ENCODE assay signal across 8 mouse cellular contexts in the genomic region with DNA sequence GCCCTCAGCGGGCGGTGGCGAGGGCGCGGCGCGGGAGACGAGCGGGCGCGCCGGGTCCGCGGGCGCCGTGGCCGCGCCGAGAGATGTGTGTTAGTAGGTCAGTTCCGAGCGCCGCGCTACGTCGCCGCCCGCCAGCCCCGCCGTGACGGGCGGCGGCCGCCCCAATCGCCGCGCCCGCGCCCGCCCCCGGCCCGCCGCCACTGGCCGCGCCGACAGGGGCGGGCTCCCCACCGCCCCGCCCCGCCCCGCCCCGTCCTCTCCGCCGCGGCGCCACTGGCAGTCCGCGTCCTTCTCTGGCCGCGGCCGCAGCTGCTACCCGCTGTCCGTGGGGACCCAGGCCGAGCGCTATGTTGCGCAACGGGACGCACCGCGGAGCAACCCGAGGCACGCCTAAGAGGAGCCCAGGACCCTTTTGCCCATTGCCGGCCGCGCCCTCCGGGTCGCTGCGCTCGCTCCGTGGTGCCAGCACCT. TPM values are rescaled to one million over a fixed set of nuclear protein-coding genes. Genes with fewer than 3 reads are reported as not detected.
DNase-seq lines count a peak whose midpoint lies in the region; ATAC-seq and TF ChIP-seq lines count a peak whose summit lies in the region.

Gene Nfil3 (minus strand): TSS at position 123 of the 471 bp plus-strand sequence.

- peak within 1 kb of the TSS; percentile 63 for H3K4me2 ChIP-seq in CH12.LX (ENCODE audit: insufficient read depth, low read depth, poor library complexity, severe bottlenecking)
- H3K4me2 ChIP-seq in lung, embryonic 16.5 days (ENCODE audit: low read depth, low read length): peak within 1 kb of the TSS; percentile 100

- no peak for TF ChIP-seq RAD21 in CH12.LX (IDR thresholded peaks at IDR 0.05; ENCODE audit: low read depth, low read length)

- WGBS in lung, embryonic 16.5 days: under 1% methylated on average over 32 of the region's 79 CpGs

- dilution Hi-C loops in CH12.LX (cut with MboI; ENCODE audit: extremely low pct_ligation_motif_present, extremely low pct_unique_long_range_greater_than_20kb, low sequenced_read_pairs): no loop called here

- no peak for TF ChIP-seq EP300 in CH12.LX (IDR thresholded peaks at IDR 0.05; ENCODE audit: low read length)

- peak within 1 kb of the TSS; percentile 90 for H3K27ac ChIP-seq in CH12.LX (ENCODE audit: insufficient read depth, low read depth)
- peak within 1 kb of the TSS; percentile 91 for H3K27ac ChIP-seq in lung, embryonic 16.5 days (ENCODE audit: low read length)

- H3K4me3 ChIP-seq in CH12.LX (replicated peaks in 1 of 3; ENCODE audit: low read depth in 2 of 3, low read length in 2 of 3, poor library complexity in 1 of 3): peak within 1 kb of the TSS; percentile 66 to 86 (median 79)
- H3K4me3 ChIP-seq in lung, embryonic 16.5 days (ENCODE audit: low read length): peak within 1 kb of the TSS; percentile 86

- H3K79me2 ChIP-seq in CH12.LX (replicated peaks; ENCODE audit: control insufficient read depth, extremely low read depth, insufficient read depth, poor library complexity, severe bottlenecking): peaks cover 42% of the 10 kb centered on the region

- peak; percentile 87 for TF ChIP-seq POLR2A in CH12.LX (IDR thresholded peaks at IDR 0.05; ENCODE audit: low read depth, low read length)

- DNase-seq in CH12.LX (ENCODE audit: extremely low read depth): peak; percentile 51
- DNase-seq in adrenal gland, postnatal 25 days: peak; percentile 85
- DNase-seq in layer of hippocampus, postnatal 10 days (ENCODE audit: low spot score in 2 of 2): peak in 1 of 2 experiments; percentile 74
- peak; percentile 70 for DNase-seq in urinary bladder, postnatal 25 days (ENCODE audit: low spot score)

- H3K27me3 ChIP-seq in CH12.LX (replicated peaks): no peaks in the 10 kb centered on the region
- no peaks in the 10 kb centered on the region for H3K27me3 ChIP-seq in lung, embryonic 16.5 days (ENCODE audit: control insufficient read depth, insufficient read depth, low read depth, low read length)

- peak within 1 kb of the TSS; percentile 79 for H3K9ac ChIP-seq in CH12.LX (ENCODE audit: insufficient read depth, low read depth)
- peak within 1 kb of the TSS; percentile 88 for H3K9ac ChIP-seq in lung, embryonic 16.5 days (ENCODE audit: low read length)

- peak; percentile 51 for ATAC-seq in frontal cortex, adult (ENCODE audit: low TSS enrichment)
- ATAC-seq in hematopoietic stem cell, adult 5-6 weeks (replicated peaks in 1 of 2; ENCODE audit: insufficient read depth in 1 of 2, low FRiP score in 2 of 2, low TSS enrichment in 1 of 2, low read depth in 1 of 2, poor library complexity in 2 of 2, severe bottlenecking in 2 of 2): peak in 1 of 2 experiments; percentile 37; a peak in 2 of 4 replicates
- ATAC-seq in lung, embryonic 16.5 days (ENCODE audit: low read depth): peak; percentile 91
- peak; percentile 53 for ATAC-seq in neutrophil, adult 5-6 weeks (ENCODE audit: extremely low read depth, insufficient number of reproducible peaks, low FRiP score, poor library complexity, severe bottlenecking)

- no peak for TF ChIP-seq CTCF in CH12.LX (conservative IDR thresholded peaks at IDR 0.05 in 1 of 2, IDR thresholded peaks at IDR 0.05 in 1 of 2; ENCODE audit: low read depth in 2 of 2, low read length in 2 of 2)

- H3K9me3 ChIP-seq in CH12.LX (replicated peaks; ENCODE audit: low read length): no peaks in the 10 kb centered on the region
- no peaks in the 10 kb centered on the region for H3K9me3 ChIP-seq in lung, embryonic 16.5 days (ENCODE audit: control insufficient read depth, low read length)

- H3K36me3 ChIP-seq in CH12.LX (replicated peaks in 1 of 2; ENCODE audit: control insufficient read depth in 1 of 2, insufficient read depth in 1 of 2, low read length in 1 of 2): peaks cover 0 to 10% of the 10 kb centered on the region in 2 experiments
- no peaks in the 10 kb centered on the region for H3K36me3 ChIP-seq in lung, embryonic 16.5 days (ENCODE audit: control insufficient read depth, insufficient read depth, low read length)

- peaks cover 0 to 19% of the 10 kb centered on the region in 2 experiments; a peak in 2 of 4 replicates for H3K4me1 ChIP-seq in CH12.LX (ENCODE audit: control insufficient read depth in 1 of 2, insufficient read depth in 2 of 2)
- peaks cover 25% of the 10 kb centered on the region for H3K4me1 ChIP-seq in lung, embryonic 16.5 days (replicated peaks; ENCODE audit: control insufficient read depth, insufficient read depth, low read length)

- in situ Hi-C loops in CH12.LX (cut with MboI; ENCODE audit: low pct_ligation_motif_present, low pct_unique_long_range_greater_than_20kb, low sequenced_read_pairs): loop anchor here (10.0 to 25.0 kb wide), 2 partner anchors 726 to 1144 kb away; partner anchors contain the start of gene Gadd45g

TF ChIP-seq in CH12.LX, 34 proteins besides CTCF, POLR2A, EP300 and RAD21:
- TF ChIP-seq CHD1 (IDR thresholded peaks at IDR 0.05; ENCODE audit: low read depth, low read length): no peak
- no peak for TF ChIP-seq USF1 (IDR thresholded peaks at IDR 0.05; ENCODE audit: low read depth, low read length)
- TF ChIP-seq POLR2AphosphoS2 (IDR thresholded peaks at IDR 0.05; ENCODE audit: low read depth, low read length): 0 out of 2 replicates have a peak, but pooled peaks have one; percentile 47
- TF ChIP-seq PAX5 (IDR thresholded peaks at IDR 0.05; ENCODE audit: low read length): no peak
- peak; percentile 20; the same call in 1 of the 2 replicates for TF ChIP-seq MXI1 (IDR thresholded peaks at IDR 0.05; ENCODE audit: low read depth, low read length)
- TF ChIP-seq MAX (IDR thresholded peaks at IDR 0.05; ENCODE audit: low read length): no peak
- no peak for TF ChIP-seq CHD2 (IDR thresholded peaks at IDR 0.05; ENCODE audit: low read length)
- no peak for TF ChIP-seq ZNF384 (IDR thresholded peaks at IDR 0.05; ENCODE audit: low read depth, low read length)
- no peak for TF ChIP-seq KAT2A (IDR thresholded peaks at IDR 0.05; ENCODE audit: insufficient replicate concordance, low read length)
- no peak; the same call in 1 of the 2 replicates for TF ChIP-seq BHLHE40 (IDR thresholded peaks at IDR 0.05; ENCODE audit: low read depth, low read length)
- TF ChIP-seq ZMIZ1 (IDR thresholded peaks at IDR 0.05; ENCODE audit: low read depth, low read length): no peak; the same call in 1 of the 2 replicates
- no peak for TF ChIP-seq ELF1 (IDR thresholded peaks at IDR 0.05; ENCODE audit: low read depth, low read length)
- no peak for TF ChIP-seq ZKSCAN1 (IDR thresholded peaks at IDR 0.05; ENCODE audit: borderline replicate concordance, low read depth, low read length)
- TF ChIP-seq TBP (conservative IDR thresholded peaks at IDR 0.05; ENCODE audit: low read depth, low read length): no peak
- peak; percentile 26; the same call in 1 of the 2 replicates for TF ChIP-seq SIN3A (IDR thresholded peaks at IDR 0.05; ENCODE audit: low read length)
- TF ChIP-seq MAFK (IDR thresholded peaks at IDR 0.05; ENCODE audit: insufficient replicate concordance, low read length): no peak
- TF ChIP-seq MEF2A (IDR thresholded peaks at IDR 0.05; ENCODE audit: borderline replicate concordance, low read depth, low read length): no peak
- TF ChIP-seq USF2 (conservative IDR thresholded peaks at IDR 0.05; ENCODE audit: low read depth, low read length): no peak
- TF ChIP-seq ETS1 (conservative IDR thresholded peaks at IDR 0.05; ENCODE audit: low read depth, low read length): no peak
- no peak for TF ChIP-seq E2F4 (IDR thresholded peaks at IDR 0.05; ENCODE audit: insufficient replicate concordance, low read depth, low read length)
- no peak for TF ChIP-seq JUND (conservative IDR thresholded peaks at IDR 0.05; ENCODE audit: low read depth, low read length)
- no peak for TF ChIP-seq JUN (IDR thresholded peaks at IDR 0.05; ENCODE audit: insufficient read depth, low read depth, low read length)
- no peak; the same call in 1 of the 2 replicates for TF ChIP-seq NRF1 (IDR thresholded peaks at IDR 0.05; ENCODE audit: low read depth, low read length)
- TF ChIP-seq MYC (IDR thresholded peaks at IDR 0.05; ENCODE audit: low read depth, low read length): no peak
- TF ChIP-seq SMC3 (IDR thresholded peaks at IDR 0.05; ENCODE audit: low read depth, low read length): no peak
- peak; percentile 85 for TF ChIP-seq NELFE (IDR thresholded peaks at IDR 0.05; ENCODE audit: low read depth, low read length)
- no peak for TF ChIP-seq IRF4 (IDR thresholded peaks at IDR 0.05; ENCODE audit: low read depth, low read length)
- TF ChIP-seq MAZ (IDR thresholded peaks at IDR 0.05; ENCODE audit: low read depth, low read length): no peak
- TF ChIP-seq TCF12 (IDR thresholded peaks at IDR 0.05; ENCODE audit: low read depth, low read length): peak; percentile 84
- TF ChIP-seq RCOR1 (conservative IDR thresholded peaks at IDR 0.05; ENCODE audit: low read depth, low read length): no peak
- TF ChIP-seq HCFC1 (IDR thresholded peaks at IDR 0.05; ENCODE audit: low read depth, low read length): no peak
- TF ChIP-seq UBTF (IDR thresholded peaks at IDR 0.05; ENCODE audit: low read depth, low read length): no peak
- no peak for TF ChIP-seq GABPA (IDR thresholded peaks at IDR 0.05; ENCODE audit: insufficient replicate concordance, low read depth, low read length)
- TF ChIP-seq ZC3H11A (IDR thresholded peaks at IDR 0.05; ENCODE audit: low read depth, low read length): no peak

RNA-seq across cellular contexts. Expression of gene Nfil3, which starts in this region (rescaled TPM):
- total RNA-seq in CH12.LX (2012; rRNA removed): 24.4 and 30.0 TPM in 2 replicates
- total RNA-seq in CH12.LX (2014; rRNA removed): 23.5 and 27.8 TPM in 2 replicates
- 34.5 and 34.6 TPM in 2 replicates for polyA plus RNA-seq in CH12.LX (2012; ENCODE audit: insufficient read length, low read depth)
- total RNA-seq in adrenal gland, postnatal 25 days (2021): 11.6 and 18.4 TPM in 2 replicates
- 10.1 and 11.2 TPM in 2 replicates for total RNA-seq in hematopoietic stem cell, adult 5-6 weeks (2017)
- total RNA-seq in layer of hippocampus, postnatal 10 days (2021): 10 to 100 TPM; 12.3 to 12.9 TPM
- polyA plus RNA-seq in lung, embryonic 16.5 days (2015; fragmentation: Nextera tagmentation; extraction: Ambion mirVana): 19.9 and 20.8 TPM in 2 replicates
- total RNA-seq in neutrophil, adult 5-6 weeks (2017): 37.8 and 41.9 TPM in 2 replicates
